Mouse (Mus musculus): ENCODE data around the gene Gm49322.
"Not testable (repeated sequence)": the region's sequence is repeated elsewhere in the genome, so short reads cannot be mapped to it uniquely, and the experiment has no call there.

Gm49322 gene

DNA sequence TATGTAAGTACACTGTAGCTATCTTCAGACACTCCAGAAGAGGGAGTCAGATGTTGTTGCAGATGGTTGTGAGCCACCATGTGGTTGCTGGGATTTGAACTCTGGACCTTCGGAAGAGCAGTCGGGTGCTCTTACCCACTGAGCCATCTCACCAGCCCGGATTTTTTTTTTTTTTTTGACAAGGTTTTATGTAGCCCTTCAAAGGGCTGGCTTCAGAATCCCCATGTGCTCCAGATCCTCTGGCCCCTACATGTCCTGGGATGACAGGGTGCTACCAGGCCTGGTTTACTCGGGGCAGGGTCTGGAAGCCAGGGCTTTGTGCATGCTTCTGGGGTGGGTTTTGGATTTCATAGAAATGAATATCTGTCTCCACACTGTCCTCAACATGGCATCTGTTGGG is at the start of gene Gm49322:
TSS of gene Gm49322 (plus strand) at position 301 of the 400 bp plus-strand sequence.
- in situ Hi-C loops (cut with MboI): not testable (repeated sequence)

DNA sequence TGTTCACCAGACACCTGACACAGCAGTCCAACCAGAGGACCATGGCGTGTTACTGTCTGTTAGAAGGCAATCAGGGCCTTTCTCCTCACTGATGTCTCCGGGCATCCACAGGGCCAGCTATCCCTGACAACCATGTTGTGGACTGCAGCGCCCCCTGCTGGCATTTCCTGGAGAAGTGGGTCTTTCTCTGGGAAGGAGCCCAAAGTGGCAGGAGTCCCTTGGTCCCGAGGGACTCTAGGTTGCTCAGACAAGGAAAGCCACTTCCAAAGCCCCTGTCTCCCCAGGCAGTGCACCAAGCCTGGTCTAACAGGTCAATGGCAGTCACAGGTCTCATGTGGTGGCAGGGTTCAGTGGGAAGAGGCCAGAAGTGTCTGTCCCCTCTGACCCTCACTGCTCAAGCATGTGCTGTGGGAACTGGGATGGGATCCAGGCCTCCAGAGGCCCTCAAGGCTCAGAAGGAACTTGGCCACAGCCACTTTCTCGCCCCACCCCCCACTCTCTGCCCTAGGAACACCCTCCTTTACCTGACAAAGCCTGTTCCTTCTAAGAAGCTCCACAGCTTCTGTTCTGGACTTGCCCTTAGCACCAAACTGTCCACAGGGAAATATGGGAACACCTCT is 48.4 kb upstream of the Gm49322 start:
- in situ Hi-C loops (cut with MboI): no loop called here

DNA sequence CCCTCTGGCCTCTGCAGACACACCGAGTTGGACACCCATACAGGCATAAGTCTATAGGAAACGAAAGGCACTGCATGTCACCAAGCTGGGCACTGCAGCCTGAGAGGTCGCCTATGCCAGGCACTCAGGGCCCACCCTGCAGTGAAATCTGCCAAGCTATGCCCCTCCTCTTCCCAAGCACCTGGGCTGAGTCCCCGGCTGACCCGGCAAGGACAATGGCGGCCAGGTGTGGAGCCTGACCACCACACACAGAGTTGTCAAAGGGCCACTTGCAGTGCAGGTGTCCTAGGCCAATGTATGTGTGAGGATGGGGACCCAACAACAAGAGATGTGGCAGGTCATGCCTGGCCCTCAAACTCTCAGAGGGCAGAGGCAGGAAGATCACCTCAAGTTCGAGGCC is 46.4 kb upstream of the Gm49322 start:
- in situ Hi-C loops (cut with MboI): no loop called here

DNA sequence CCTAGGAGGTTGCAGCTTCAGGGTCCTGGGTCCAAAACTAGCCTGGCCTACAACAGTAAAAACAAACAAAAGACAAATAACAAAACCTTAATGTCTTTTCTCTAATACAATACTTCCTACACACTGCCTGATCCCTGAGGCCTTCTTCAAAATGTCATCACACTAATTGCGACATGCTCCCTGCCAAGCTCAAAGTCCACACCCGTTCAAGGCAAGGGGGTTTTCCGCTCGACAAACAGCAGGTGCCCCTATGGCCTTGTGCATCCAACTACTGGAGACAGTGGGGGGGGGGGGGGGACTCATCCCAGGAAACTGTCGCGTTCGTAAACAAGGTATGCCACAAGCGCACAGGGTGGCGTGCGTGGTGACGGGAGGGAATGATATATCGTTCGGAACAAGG is 45.2 kb upstream of the Gm49322 start:
- in situ Hi-C loops (cut with MboI): no loop called here

DNA sequence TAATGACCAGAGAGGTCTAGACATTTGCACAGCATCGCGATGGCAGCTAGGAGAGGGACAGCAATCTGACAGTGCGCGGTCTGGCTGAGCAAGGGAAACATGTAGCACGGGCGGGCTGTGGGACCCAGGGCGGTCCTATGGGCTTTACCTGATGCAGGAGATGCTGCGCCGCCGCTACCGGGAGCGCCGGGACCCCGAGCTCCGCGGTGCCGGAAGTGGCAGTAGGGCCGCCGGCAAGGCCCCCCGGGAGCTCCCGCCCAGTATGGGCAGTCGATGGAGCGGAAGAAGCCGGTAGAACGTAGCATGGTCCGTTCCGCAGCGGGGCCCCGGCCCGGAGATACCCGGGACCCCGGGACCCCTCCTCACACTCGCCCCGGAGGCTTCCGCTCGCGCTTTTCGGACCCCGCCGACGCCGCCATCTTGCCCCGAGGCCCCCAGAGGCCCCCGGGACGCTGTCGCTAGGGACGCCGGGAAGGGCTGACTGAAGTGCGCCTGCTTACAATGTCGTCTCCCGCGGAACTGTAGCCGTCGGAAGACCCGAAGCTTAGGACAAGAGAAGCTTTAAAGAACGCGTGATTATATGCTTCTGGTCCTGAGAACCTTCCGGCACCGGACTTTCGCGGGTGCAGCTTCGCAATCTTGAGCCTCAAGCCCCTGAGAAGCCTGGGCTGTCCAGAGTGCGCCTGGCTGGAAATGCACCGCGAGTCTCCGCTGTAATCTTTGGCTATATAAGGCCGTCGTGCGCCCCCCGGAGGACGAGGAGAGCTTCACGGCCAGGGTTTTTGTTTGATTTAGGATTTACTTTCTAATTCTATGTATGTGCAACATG is 44.5 kb upstream of the Gm49322 start, which contains the start of gene Rexo1:
TSS of gene Rexo1 (minus strand) at position 445 of the 829 bp plus-strand sequence.
- in situ Hi-C loops (cut with MboI): no loop called here

DNA sequence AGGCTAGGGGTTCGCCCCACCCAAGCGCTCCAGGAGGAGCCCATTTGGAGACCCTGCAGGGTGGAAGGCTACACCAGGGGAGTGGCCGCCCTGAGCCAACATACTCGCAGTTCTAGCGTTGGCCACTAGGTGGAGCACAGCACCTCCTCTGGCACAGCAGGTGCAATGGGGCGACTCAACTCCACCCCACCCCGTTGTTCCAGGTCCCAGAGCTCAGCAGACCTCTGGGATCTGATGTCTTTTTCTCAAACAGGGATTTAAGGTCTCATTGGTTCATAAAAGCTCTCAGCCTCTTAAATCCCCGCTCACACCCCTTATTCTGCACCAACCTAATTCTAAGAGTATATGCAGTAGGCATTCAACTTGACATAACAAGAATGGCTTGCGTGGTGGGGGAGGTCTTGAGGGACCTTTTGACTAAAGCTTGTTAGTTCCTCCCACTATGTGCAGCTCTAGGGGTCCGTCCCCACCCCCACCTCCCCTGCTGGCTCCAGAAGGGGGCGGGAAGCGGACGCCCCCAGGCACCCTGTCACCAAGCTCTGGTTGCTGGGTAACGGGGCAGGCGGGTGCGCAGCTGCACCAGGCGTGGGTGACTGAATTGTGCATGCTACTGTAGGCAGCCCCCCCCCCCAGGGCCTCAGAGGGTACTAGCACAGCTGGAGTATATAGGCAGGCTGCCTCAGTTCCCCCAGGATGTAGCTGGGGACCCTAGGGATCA is 39.3 kb upstream of the Gm49322 start:
- in situ Hi-C loops (cut with MboI): no loop called here

DNA sequence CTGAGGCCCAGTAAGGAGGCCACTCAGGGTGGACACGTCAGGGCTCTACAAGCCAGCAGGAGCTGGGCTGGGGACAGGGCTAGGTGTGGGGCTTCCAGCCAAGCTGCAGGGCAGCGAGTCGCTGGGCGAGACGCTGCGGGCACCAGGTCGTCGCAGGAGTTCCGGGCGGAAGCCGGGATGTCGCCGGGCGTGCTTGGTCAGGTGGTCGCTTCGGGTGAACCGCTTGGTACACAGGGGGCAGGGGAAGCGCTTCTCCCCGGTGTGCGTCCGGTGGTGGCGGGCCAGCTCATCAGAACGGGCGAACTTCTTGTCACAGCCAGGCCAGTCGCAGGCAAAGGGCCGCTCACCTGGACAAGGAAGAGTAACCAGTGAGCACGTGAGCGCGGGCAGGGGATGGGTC is 36.9 kb upstream of the Gm49322 start:
- in situ Hi-C loops (cut with MboI): no loop called here

DNA sequence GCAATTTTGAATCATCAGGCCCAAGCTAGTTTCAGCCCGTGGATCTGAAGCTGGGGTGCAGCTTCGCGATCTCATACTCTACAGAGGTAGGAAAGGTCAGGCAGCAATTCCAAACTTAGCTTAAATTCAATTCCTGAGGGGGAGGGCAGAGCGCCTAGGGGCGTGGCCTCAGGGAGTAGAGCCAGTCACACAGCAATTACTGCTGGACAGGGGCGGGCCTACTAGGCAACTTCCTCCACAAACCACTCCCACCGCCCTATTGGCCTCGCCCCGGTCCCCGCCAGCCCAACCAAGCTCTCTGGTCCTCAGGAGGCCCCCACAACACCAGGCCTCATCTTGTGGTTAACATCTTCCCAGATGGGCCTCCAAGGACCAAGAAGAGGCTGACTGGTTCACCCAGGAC is 36.2 kb upstream of the Gm49322 start:
- in situ Hi-C loops (cut with MboI): no loop called here

DNA sequence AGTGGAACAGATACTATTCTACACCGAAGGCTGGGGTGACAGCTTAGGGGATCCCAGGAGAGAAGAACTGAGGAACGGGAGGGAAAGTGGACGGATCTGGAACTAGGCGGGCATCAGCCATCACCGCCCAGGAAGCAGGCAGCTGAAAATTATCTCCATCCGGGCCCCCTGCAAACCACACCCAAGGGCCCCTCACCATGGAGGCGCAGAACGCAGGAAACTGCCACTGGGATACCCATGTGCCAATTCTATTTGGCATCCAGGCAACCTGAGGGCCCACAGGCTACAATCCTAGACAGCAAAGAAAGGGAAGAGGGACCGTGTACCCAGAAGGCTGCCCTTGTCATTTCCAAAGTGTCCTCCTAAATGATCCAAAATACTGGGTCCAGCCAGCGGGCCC is 35.4 kb upstream of the Gm49322 start:
- in situ Hi-C loops (cut with MboI): no loop called here

DNA sequence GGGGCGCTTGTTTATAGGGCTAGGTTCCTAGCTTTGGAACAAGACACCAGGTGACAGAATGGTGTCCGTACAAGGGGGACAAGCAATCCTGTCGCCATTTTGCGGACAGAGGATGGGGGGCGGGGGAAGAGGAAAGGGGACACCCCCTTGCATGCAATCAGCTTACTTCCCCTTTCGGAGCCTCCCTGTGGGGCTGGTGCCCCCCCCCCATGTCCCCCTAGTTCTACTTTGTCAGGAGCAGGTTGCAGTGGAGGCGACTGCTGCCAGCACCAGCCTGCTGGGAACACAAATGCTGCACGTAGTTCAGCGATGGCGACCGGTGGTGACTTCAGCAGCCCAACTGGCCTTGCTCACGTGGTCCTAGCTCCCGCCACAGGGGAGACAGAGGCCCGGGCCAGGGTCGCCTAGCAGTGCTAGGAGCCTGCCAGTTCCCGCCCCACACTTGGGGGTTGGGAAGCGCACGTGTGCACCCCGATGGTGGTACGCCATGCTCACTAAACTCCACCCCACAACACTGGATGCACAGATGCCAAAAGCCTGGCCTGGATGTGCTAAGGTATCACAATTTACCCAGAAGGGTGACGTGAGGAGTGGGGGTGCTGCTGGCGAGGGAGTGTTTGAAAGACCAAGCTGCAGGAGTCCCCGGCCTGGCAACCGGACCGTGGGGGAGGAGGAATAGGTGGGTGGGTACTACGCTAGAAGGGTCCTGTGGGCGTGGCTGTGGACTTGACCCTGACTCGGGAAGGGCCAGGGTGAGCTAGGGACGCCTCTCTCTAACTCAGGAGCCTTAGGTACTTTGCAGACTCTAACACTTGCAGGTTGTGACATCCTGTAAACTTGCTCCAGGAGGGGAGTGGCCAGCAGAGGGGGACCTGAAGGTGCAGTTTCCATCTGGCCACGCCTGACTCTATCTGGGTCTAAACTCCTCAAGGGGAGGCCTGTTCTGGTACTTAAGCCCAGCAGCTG is 34.7 kb upstream of the Gm49322 start:
- in situ Hi-C loops (cut with MboI): no loop called here

DNA sequence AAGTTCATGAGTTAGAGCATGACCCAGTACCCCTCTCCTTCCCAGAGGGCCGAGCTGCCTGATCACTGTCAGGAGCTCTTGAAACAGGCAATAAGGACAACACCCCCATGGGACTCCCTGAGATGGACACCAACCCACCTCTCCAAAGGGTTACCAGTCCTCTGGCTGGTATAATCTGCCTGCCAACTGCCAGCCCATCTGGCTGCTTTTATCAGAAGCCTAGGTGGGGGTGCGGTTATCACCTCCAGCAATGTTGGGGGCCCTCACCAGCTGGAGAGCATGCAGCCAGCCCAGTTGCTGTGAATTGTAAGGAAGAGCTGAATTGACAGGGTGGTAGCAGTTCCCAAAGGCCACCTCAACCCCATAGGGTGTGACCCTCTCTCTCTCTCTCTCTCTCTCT is 33.3 kb upstream of the Gm49322 start:
- in situ Hi-C loops (cut with MboI): no loop called here

DNA sequence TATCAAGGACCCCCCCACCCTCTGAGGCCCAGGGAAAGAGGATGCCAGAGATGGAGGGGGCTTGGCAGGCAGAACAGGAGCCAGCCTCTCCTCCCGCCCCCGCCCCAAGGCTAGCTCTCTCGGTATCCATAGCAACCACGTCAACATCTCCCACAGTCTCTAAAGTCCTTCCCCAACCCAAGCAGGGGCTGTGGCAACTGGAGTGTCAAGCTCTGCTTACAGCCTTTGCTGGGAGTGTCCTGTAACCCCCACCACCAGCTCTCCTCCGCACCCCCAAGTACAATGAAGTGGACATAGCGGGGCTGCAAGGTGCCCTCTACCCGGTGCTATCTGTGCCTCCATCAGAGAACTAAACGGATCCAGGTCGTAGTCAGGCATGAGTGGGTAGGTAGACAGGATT is 31.9 kb upstream of the Gm49322 start:
- in situ Hi-C loops (cut with MboI): no loop called here

DNA sequence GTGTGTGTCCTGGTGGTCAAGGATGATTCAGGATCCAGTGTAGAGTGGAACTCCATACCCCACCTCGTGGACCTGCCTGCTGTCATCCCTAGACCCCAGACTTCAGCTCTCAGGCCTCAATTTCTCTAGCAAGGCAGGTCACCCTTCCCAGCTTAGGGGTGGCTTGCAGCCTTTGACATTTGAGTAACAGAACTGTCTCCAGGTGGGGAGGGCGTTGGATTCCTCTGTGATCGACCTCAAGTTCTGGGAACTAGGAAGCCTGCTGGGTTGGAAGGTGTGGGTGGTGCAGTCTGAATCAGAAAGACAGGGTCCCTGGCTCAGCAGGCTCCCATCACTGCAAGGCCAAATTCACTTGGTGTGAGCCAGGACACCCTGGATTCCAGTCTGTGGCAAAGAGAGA is 30.9 kb upstream of the Gm49322 start:
- in situ Hi-C loops (cut with MboI): loop anchor here (5.0 kb wide), 1 partner anchor 107 kb away; no protein-coding TSS in a partner anchor

DNA sequence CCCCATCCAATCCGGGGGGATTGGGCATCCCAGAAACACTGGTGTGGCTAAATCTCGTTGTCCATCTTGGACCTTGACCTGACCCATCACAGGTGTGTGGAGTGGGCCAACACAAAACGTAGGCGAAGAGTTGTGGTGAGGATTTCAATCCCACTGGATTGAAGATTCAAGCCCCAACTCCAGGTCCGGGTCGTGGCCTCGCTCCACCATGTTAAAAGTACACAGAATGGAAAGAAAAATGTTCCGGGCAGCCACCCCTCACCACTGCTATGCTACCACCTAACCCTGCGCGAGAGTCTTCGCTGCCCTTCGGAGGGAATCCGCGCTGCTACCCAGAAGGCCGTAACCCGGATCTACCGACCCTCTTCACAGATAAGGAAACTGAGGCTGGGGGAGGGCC is 29.9 kb upstream of the Gm49322 start:
- in situ Hi-C loops (cut with MboI): loop anchor here (5.0 kb wide), 1 partner anchor 106 kb away; no protein-coding TSS in a partner anchor

DNA sequence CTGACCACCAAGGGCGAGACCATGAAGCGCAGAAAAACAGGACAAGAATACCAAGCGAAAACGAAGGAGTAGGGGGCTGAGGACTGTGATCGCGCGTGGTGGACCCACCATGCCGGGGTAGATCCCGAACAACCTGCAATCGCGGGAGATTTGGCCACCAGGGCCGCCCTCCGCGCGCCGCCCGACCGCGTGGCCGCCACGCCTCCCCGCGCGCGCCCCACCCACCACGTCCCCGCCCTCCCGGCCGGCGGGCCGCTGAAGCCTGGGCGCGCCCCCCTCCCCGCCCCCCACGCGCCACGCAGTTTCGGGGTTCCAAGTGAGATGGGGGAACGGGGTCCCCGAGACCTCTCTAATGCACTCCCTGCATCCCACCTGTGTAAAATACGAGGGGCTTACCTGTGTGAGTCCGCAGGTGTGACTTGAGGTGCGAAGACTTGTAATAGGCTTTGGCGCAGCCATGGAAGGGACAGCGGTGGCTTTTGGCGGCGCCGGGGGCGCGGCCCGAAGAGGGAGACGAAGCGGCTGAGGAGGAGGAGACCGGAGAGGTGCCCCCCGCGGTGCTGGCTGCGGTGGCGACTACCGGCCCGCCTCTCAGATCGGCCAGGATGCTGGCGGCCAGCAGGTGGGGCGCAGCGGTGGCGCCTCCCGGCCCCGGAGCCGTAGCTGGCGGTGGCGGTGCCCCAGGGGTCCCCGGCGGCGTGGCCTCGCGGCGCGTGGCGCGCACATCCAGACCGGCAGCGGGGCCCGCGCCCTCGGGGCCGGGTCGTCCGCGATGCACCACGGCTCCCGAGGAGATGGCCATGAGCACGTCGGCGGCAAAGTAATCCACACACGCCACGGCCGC is 29.2 kb upstream of the Gm49322 start:
- in situ Hi-C loops (cut with MboI): loop anchor here (5.0 kb wide), 1 partner anchor 106 kb away; no protein-coding TSS in a partner anchor

DNA sequence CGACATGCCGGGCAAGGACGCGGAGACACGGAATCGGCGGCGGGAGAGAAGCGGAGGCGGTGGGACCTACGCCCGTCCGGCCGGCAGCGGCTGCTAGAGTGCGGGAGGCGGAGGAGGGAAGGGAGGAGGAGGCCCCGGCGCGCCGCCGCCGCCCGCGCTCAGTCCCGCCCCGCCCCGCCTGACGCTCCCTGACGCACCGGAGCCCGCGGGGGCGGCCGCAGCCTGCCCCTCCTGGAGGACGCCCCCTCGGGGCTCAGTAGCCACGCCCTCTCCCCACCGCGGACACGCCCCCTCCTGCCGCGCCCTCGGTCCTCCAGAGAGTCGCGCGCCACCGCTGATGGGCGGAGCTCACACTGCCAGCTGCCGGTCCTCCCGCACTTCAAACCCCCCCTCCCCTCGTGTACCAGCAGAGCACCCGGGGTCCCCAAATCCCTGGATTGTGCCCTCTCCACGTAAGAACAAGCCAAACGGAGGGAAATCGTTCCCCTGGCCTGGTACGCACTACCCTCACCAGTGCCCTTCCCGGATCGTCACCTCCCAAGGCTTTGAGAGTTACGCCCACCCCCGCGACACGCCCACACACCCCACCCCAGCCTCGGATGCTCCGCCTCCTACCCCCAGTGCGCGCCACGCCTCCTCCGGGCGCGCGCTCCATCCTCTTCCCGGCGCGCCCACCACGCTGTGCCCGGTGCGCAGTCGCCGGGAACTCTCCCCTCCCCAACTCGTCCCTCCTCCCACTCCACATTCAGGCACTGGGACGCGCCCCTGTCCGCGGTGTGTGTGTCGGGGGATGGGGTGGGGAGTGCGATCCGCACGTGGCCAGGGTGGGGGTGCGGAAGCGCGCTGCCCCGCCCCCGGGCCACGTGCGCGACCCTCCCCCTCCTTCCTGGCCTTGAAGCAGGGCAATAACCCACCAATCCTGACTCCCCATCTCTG is 28.4 kb upstream of the Gm49322 start, which contains the start of gene Klf16:
TSS of gene Klf16 (minus strand) at position 127 of the 936 bp plus-strand sequence.
- in situ Hi-C loops (cut with MboI): loop anchor here (5.0 kb wide), 1 partner anchor 105 kb away; no protein-coding TSS in a partner anchor

DNA sequence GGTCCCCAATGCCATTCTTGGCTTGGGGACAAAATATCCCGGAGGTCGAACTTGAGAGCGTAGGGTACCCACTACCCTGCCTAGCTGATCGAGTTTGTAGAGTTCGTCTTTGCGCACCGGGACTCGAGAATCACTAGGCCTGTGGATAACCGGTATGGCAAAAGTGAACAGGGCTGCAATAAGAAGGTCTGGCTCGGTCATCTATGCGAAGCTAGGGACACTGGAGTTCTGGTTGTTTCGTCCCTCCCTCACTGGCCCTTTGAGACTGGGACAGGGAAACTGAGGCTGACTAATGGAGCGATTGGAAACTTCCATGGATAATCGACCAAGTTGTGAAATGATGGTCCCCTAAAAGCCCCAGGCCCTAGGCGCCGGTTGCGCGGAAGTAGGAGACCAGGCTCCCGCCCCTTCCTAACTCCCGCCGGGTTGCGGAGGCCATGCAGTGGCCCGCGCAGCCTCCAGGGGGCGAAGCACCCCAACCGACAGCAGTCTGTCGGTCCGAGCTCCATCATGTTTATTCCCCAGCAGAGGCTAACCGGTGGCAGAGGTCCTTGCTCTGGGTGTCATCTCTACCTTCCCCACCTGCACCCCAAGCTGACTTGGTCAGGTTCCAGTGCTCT is 27.6 kb upstream of the Gm49322 start:
- in situ Hi-C loops (cut with MboI): loop anchor here (5.0 kb wide), 1 partner anchor 104 kb away; no protein-coding TSS in a partner anchor

DNA sequence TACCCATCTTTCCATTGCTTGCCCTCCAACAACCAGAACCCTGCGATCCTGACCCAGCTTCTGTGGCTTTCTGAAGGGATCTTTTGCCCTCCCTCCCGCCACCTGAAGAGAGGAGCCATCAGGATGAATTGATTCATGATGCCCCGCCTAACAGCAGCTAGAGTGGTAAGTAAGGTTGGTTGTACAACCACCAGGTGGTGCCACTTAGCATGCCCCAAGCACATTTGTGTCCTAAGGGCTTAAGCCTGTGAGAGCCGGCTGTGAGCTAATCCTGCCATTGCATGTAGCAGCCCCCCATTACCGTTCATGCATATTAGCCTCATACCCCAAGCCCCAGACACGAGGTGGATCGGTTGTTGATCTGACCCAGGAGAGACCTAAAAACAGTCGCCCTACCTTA is 26.9 kb upstream of the Gm49322 start:
- in situ Hi-C loops (cut with MboI): loop anchor here (5.0 kb wide), 1 partner anchor 103 kb away; no protein-coding TSS in a partner anchor
